Comparison of ENCODE assay signal across 9 mouse cellular contexts in the genomic region with DNA sequence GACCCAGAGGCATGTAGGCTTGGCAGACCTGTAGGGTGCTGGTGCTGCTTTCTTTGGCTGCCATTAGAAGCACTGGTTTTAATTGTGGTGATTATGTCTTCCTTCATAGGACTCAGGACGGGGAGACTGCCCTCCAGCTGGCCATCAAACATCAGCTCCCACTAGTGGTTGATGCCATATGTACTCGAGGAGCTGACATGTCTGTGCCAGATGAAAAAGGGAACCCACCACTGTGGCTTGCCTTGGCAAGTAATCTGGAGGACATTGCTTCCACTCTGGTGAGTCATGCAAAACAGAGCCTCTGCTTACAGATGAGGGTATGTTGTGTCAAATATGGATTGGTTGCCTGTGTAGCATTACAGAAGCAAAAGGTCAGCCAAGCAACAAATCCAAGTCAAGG. TPM values are rescaled to one million over a fixed set of nuclear protein-coding genes. Genes with fewer than 3 reads are reported as not detected.
DNase-seq lines count a peak whose midpoint lies in the region; ATAC-seq and TF ChIP-seq lines count a peak whose summit lies in the region.
"Had no signal": no experiment of that assay in that cellular context is flagged by ENCODE, and none has a peak within 500 bp of the region (broad histone marks: within the 10 kb centered on the region; RNA-seq: fewer than 3 reads in every experiment).

No protein-coding gene starts in this region.

- H3K9me3 ChIP-seq in intestine, postnatal 0 days (ENCODE audit: control insufficient read depth), result no peaks in the 10 kb centered on the region
- H3K9me3 ChIP-seq in intestine, embryonic 16.5 days (ENCODE audit: control insufficient read depth, low read length), result no peaks in the 10 kb centered on the region

- TF ChIP-seq CTCF in intestine, postnatal 0 days (IDR thresholded peaks at IDR 0.05; ENCODE audit: low read depth), result peak; percentile 51
- TF ChIP-seq CTCF in Patski (IDR thresholded peaks at IDR 0.05), result peak; percentile 49

- CTCF ChIA-PET in Patski (lab: Charles Lee), result interaction anchor here (0.6 to 1.5 kb wide), 5 partner anchors 11 to 131 kb away, joined by 3 read pairs; no protein-coding TSS in a partner anchor

- H3K27ac ChIP-seq in intestine, postnatal 0 days (ENCODE audit: low read depth, low read length), result no peak overlapping the region
- H3K27ac ChIP-seq in intestine, embryonic 16.5 days (ENCODE audit: low read length), result no peak overlapping the region

- no peaks in the 10 kb centered on the region for H3K4me1 ChIP-seq in intestine, postnatal 0 days (replicated peaks; ENCODE audit: control insufficient read depth, insufficient read depth, low read length)
- H3K4me1 ChIP-seq in intestine, embryonic 16.5 days (ENCODE audit: control insufficient read depth, insufficient read depth, low read length), result no peaks in the 10 kb centered on the region

- in situ Hi-C loops in Patski (cut with MboI; ENCODE audit: low pct_unique_long_range_greater_than_20kb), result no loop called here

- H3K9ac ChIP-seq in intestine, postnatal 0 days (ENCODE audit: low read depth, low read length), result no peak overlapping the region
- H3K9ac ChIP-seq in intestine, embryonic 16.5 days (ENCODE audit: low read depth, low read length), result no peak overlapping the region

- ATAC-seq in intestine, postnatal 0 days, result no peak
- no peak for ATAC-seq in intestine, embryonic 16.5 days
- ATAC-seq in Patski, result no peak

- no peak overlapping the region for H3K4me3 ChIP-seq in intestine, postnatal 0 days (ENCODE audit: low read depth, low read length)
- no peak overlapping the region for H3K4me3 ChIP-seq in intestine, embryonic 16.5 days (ENCODE audit: low read length)

- H3K4me2 ChIP-seq in intestine, postnatal 0 days (replicated peaks; ENCODE audit: low read depth), result no peak overlapping the region
- no peak overlapping the region for H3K4me2 ChIP-seq in intestine, embryonic 16.5 days (ENCODE audit: low read depth, low read length)

- WGBS in intestine, postnatal 0 days, result 41% methylated on average over 2 of the region's 2 CpGs
- WGBS in intestine, embryonic 16.5 days, result 36% methylated on average over 2 of the region's 2 CpGs

- POLR2A ChIA-PET in Patski (lab: Charles Lee), result no interaction called here

- H3K36me3 ChIP-seq in intestine, postnatal 0 days (ENCODE audit: control insufficient read depth, insufficient read depth), result peaks cover 84% of the 10 kb centered on the region
- peaks cover 9% of the 10 kb centered on the region for H3K36me3 ChIP-seq in intestine, embryonic 16.5 days (ENCODE audit: control insufficient read depth, insufficient read depth, low read length)

- peak; percentile 24 for DNase-seq in Patski (ENCODE audit: low read depth, low spot score)
- peak; percentile 89 for DNase-seq in fibroblast of lung, adult 2 months (ENCODE audit: low read depth)
- peak; percentile 9 for DNase-seq in retina, postnatal 1 day
- DNase-seq in cerebellum, postnatal 4 days (ENCODE audit: low spot score in 2 of 2), result no peak
- DNase-seq in layer of hippocampus, postnatal 14 days (ENCODE audit: low spot score in 2 of 2), result no peak
- DNase-seq: cerebellum, postnatal 25 days; thymus, postnatal 25 days had no signal

- H3K27me3 ChIP-seq in intestine, postnatal 0 days (replicated peaks; ENCODE audit: control insufficient read depth, insufficient read depth, low read length), result no peaks in the 10 kb centered on the region
- H3K27me3 ChIP-seq in intestine, embryonic 16.5 days (replicated peaks; ENCODE audit: control insufficient read depth, insufficient read depth, low read length), result no peaks in the 10 kb centered on the region
- no peaks in the 10 kb centered on the region for H3K27me3 ChIP-seq in Patski

RNA-seq across cellular contexts. Expression of a gene that starts 44.0 kb away (rescaled TPM):
- 3.1 and 4.0 TPM in 2 replicates for polyA plus RNA-seq in intestine, postnatal 0 days (2015; fragmentation: Nextera tagmentation; extraction: Ambion mirVana)
- 4.8 and 5.1 TPM in 2 replicates for polyA plus RNA-seq in intestine, embryonic 16.5 days (2015; fragmentation: Nextera tagmentation; extraction: Ambion mirVana)
- polyA plus RNA-seq in Patski (2021), result 9.3 TPM
- 10 to 100 TPM; 14.0 to 17.2 TPM for total RNA-seq in layer of hippocampus, postnatal 14 days (2021)

RNA-seq across cellular contexts. Expression of a gene that starts 44.1 kb away (rescaled TPM):
- polyA plus RNA-seq in intestine, postnatal 0 days (2015; fragmentation: Nextera tagmentation; extraction: Ambion mirVana), result 13.9 and 17.6 TPM in 2 replicates
- 11.3 and 13.7 TPM in 2 replicates for polyA plus RNA-seq in intestine, embryonic 16.5 days (2015; fragmentation: Nextera tagmentation; extraction: Ambion mirVana)
- 19.5 TPM for polyA plus RNA-seq in Patski (2021)
- 10 to 100 TPM; 45.5 to 51.1 TPM for total RNA-seq in layer of hippocampus, postnatal 14 days (2021)

Comparison
In these comparisons a context has a peak if more than half of its experiments do, and no peak if none do; other contexts are left out.
1. DNase-seq: peak in Patski (single experiment), fibroblast of lung, adult 2 months (single experiment) and retina, postnatal 1 day (single experiment); none in cerebellum, postnatal 4 days (0 of 2) and layer of hippocampus, postnatal 14 days (0 of 2).